Mouse (Mus musculus) cortical plate, adult 2 months (tissue): ENCODE results near the gene Slc39a1.

Experiments
- CTCF ChIP-seq: fragments of 200-500 bp; IDR thresholded peaks from 2 replicates; pipeline ENCODE4 v1.5.1; 2011; ENCODE audit warnings: mild to moderate bottlenecking, control low read depth, low read length; ENCODE audit not compliant: insufficient read depth; ENCODE audit errors: extremely low read depth
- POLR2A ChIP-seq: fragments of 200-500 bp; IDR thresholded peaks from 2 replicates; pipeline ENCODE4 v1.6.1; 2011; ENCODE audit warnings: mild to moderate bottlenecking, low read length, control low read depth; ENCODE audit not compliant: insufficient read depth; ENCODE audit errors: extremely low read depth

GRCm38 (mm10) chr3:90220531-90220951 is 27.4 kb upstream of the Slc39a1 start:
- TF ChIP-seq POLR2A (no peak), CTCF (no peak)
